Mouse (Mus musculus) lung, postnatal 0 days (tissue): ENCODE results near the gene Copg1. TPM values are rescaled to one million over a fixed set of nuclear protein-coding genes. Genes with fewer than 3 reads are reported as not detected.

ENCODE experiments used
- ATAC-seq: fragments of 200-750 bp; cut with Nextera tagmentation; 2 replicates; pipeline ENCODE4 v1.8.0; 2017; ENCODE audit warnings: moderate library complexity
- DNase-seq: peaks from one replicate; pipeline ENCODE4 v3.0.0-alpha.2; 2016; ENCODE audit warnings: low spot score
- H3K27ac ChIP-seq: fragments of 300-500 bp; sonication (generic); 2 replicates; pipeline ENCODE4 v1.5.1; 2014; ENCODE audit warnings: antibody characterized with exemption, mild to moderate bottlenecking, low read length, mixed read lengths
- H3K27me3 ChIP-seq: fragments of 300-500 bp; sonication (generic); replicated peaks from 2 replicates; pipeline ENCODE4 v1.6.1; 2014; ENCODE audit warnings: low read length, mixed read lengths; ENCODE audit not compliant: insufficient read depth
- H3K36me3 ChIP-seq: fragments of 300-500 bp; sonication (generic); 2 replicates; pipeline ENCODE4 v1.6.1; 2014; ENCODE audit warnings: low read length, mixed read lengths; ENCODE audit not compliant: insufficient read depth
- H3K4me1 ChIP-seq: fragments of 300-500 bp; sonication (generic); 2 replicates; pipeline ENCODE4 v1.6.1; 2014; ENCODE audit warnings: antibody characterized with exemption, low read depth, low read length, mixed read lengths; ENCODE audit not compliant: insufficient read depth
- H3K4me2 ChIP-seq: fragments of 300-500 bp; sonication (generic); replicated peaks from 2 replicates; pipeline ENCODE4 v1.6.1; 2014; ENCODE audit warnings: low read depth, mild to moderate bottlenecking, low read length, moderate library complexity, mixed read lengths
- H3K4me3 ChIP-seq: fragments of 300-500 bp; sonication (generic); 2 replicates; pipeline ENCODE4 v1.5.1; 2014; ENCODE audit warnings: low read depth, low read length
- H3K9ac ChIP-seq: fragments of 300-500 bp; sonication (generic); replicated peaks from 2 replicates; pipeline ENCODE4 v1.6.1; 2014; ENCODE audit warnings: low read depth, mild to moderate bottlenecking
- H3K9me3 ChIP-seq: fragments of 300-500 bp; sonication (generic); 2 replicates; pipeline ENCODE4 v1.6.1; 2016; ENCODE audit warnings: low read length, mixed read lengths
- CTCF ChIP-seq: IDR thresholded peaks from 2 replicates; pipeline ENCODE4 v1.5.1; 2016; ENCODE audit warnings: antibody characterized with exemption, mild to moderate bottlenecking
- EP300 ChIP-seq: IDR thresholded peaks from 2 replicates; pipeline ENCODE4 v1.6.1; 2016; ENCODE audit warnings: antibody characterized with exemption, mild to moderate bottlenecking, control low read depth
- WGBS: fragments of 180-500 bp; shearing (Covaris S2); extraction: QIAGEN DNeasy Blood & Tissue Kit; methylation state at CpG from one replicate; pipeline ENCODE4 v1.1.7; 2014; 5-methylcytosine and 5-hydroxymethylcytosine counted together
- polyA plus RNA-seq: library from polyadenylated mRNA; unstranded; fragments of >200 nt; fragmentation: Nextera tagmentation; extraction: Ambion mirVana; gene quantifications from 2 replicates; pipeline ENCODE4 v1.2.1, GENCODE M21; 2015

Gene Copg1
- polyA plus RNA-seq, 1 experiment from 2014 or later, result 72.2 TPM

GRCm38 (mm10) chr6:87857071-87857470 is 30.5 kb upstream of the Copg1 start:
- 27% methylated on average over 1 of the region's 1 CpGs for WGBS
- no peak overlapping the region for H3K9ac ChIP-seq
- no peaks in the 10 kb centered on the region for H3K9me3 ChIP-seq
- no peak overlapping the region for H3K4me3 ChIP-seq
- ATAC-seq (no peak), DNase-seq (no peak)
- no peak for TF ChIP-seq CTCF
- H3K27me3 ChIP-seq, result no peaks in the 10 kb centered on the region
- no peaks in the 10 kb centered on the region for H3K36me3 ChIP-seq
- no peaks in the 10 kb centered on the region for H3K4me1 ChIP-seq
- no peak overlapping the region for H3K4me2 ChIP-seq
- no peak overlapping the region for H3K27ac ChIP-seq

DNA sequence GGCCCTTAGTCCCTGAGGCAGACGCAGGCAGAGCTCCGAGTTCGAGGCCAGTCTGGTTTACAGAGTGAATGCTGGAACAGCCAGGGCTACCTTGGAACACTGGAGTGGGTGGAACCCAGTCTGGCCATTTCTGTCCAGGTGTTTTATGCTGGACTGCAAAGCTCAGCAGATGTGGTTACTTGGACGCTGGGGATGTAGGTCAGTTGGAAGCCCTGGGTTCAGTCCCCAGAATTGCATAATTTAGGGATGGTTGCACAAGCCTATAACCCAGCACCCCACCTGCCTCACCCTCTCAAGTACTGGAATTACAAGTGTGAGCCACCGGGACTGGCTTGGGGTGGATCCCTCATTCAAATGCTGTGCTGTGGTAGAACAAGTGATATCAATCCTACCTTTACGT is 21.4 kb upstream of the Copg1 start:
- no peak for DNase-seq
- no peak for ATAC-seq
- Histone ChIP-seq H3K27ac (no peak overlapping the region), H3K36me3 (no peaks in the 10 kb centered on the region), H3K27me3 (no peaks in the 10 kb centered on the region), H3K4me1 (no peaks in the 10 kb centered on the region), H3K4me3 (no peak overlapping the region), H3K9ac (no peak overlapping the region), H3K9me3 (no peaks in the 10 kb centered on the region), H3K4me2 (no peak overlapping the region)
- 80% methylated on average over 6 of the region's 6 CpGs for WGBS
- TF ChIP-seq EP300, result no peak
- TF ChIP-seq CTCF, result no peak

DNA sequence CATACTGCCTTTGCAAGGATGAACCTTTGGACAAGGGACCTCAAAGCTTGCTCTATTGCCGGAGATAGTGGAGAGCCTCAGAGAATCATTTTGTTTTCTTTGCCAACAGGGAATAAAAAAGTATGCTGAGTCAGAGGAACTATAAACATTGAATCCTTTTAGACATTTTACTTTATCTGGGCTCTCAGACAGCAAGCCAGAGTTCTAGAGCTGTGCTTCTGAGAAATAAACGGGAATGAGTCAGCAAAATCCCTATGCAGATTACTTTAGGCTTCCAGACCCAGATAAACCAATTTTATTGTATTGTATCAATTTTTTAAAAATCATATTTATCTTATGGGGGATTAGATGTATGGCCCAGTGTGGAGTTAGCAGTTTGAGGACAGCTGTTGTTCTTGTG is 20.4 kb upstream of the Copg1 start:
- ATAC-seq, result no peak

DNA sequence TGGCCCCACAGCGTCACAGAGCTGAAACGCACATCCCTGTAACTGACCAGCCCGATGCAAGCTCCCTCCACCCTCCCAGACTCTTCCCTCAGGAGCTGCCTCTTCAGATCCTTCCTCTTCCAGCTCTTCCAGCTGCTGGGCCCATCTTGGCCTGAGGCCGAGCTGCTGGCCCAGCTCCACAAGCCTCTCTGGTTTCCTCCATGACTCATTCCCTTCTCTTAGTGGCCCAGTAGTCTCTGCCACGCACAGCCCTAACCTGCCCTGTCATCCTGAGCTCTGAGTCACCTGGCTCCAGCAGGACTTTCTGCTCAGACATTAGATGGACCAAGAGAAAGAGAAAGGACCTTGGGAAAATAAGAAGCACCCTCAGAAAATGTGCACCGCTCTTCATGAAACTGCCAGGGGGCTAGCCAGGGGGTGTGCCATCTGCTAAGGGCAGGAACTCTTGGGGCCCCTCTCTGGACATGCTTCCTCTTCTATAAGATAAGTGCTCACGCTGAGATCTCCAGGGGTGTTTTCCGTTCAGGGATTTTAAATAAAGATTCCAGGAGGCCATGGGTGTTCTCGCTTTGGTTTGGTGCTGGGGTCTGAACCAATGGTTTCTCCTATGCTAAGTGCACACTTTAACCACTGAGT is 18.6 kb upstream of the Copg1 start:
- Histone ChIP-seq H3K4me1 (no peaks in the 10 kb centered on the region), H3K4me3 (no peak overlapping the region), H3K36me3 (no peaks in the 10 kb centered on the region), H3K27me3 (no peaks in the 10 kb centered on the region), H3K4me2 (no peak overlapping the region), H3K9me3 (no peaks in the 10 kb centered on the region), H3K9ac (no peak overlapping the region), H3K27ac (no peak overlapping the region)
- peak; percentile 92 for DNase-seq
- peak; percentile 94 for ATAC-seq
- 30% methylated on average over 9 of the region's 9 CpGs for WGBS
- TF ChIP-seq EP300, result 0 out of 2 replicates have a peak, but pooled peaks have one; percentile 29
- no peak for TF ChIP-seq CTCF

More for the DNA sequence above, 20.4 kb upstream of the Copg1 start:
- no peak overlapping the region for H3K4me3 ChIP-seq
- H3K27me3 ChIP-seq, result no peaks in the 10 kb centered on the region
- H3K4me1 ChIP-seq, result no peaks in the 10 kb centered on the region
- H3K9me3 ChIP-seq, result no peaks in the 10 kb centered on the region
- no peak for DNase-seq
- 72% methylated on average over 2 of the region's 2 CpGs for WGBS
- H3K36me3 ChIP-seq, result no peaks in the 10 kb centered on the region
- no peak overlapping the region for H3K4me2 ChIP-seq
- TF ChIP-seq CTCF, result no peak
- no peak for TF ChIP-seq EP300
- no peak overlapping the region for H3K9ac ChIP-seq
- no peak overlapping the region for H3K27ac ChIP-seq

DNA sequence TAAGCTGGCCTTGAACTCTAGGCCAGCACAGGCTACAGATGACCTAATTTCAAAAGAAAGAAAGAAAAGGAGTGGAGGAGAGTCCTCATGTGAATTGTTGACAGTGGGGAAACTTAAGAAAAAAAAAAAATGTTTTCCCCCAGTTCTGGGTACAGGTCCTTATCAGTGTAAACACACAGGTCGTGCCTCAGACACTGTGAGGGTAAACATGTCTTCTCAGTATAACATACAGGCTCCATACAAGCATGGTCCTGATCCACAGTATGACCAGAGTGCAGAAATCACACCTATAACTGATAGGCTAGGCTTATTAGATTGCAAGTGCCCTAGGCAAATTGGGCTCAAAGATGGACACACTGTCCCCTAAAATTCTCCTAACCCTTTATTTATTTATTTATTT is 17.2 kb upstream of the Copg1 start:
- H3K9ac ChIP-seq, result no peak overlapping the region
- H3K4me2 ChIP-seq, result no peak overlapping the region
- H3K36me3 ChIP-seq, result no peaks in the 10 kb centered on the region
- H3K9me3 ChIP-seq, result no peaks in the 10 kb centered on the region
- DNase-seq, result no peak
- WGBS, result 12% methylated on average over 1 of the region's 1 CpGs
- H3K4me1 ChIP-seq, result no peaks in the 10 kb centered on the region
- TF ChIP-seq EP300 (no peak), CTCF (no peak)
- H3K4me3 ChIP-seq, result no peak overlapping the region
- no peak overlapping the region for H3K27ac ChIP-seq
- no peaks in the 10 kb centered on the region for H3K27me3 ChIP-seq
- no peak for ATAC-seq

- H3K27ac ChIP-seq, result no peak overlapping the region
- no peak for ATAC-seq
- H3K27me3 ChIP-seq, result no peaks in the 10 kb centered on the region
- no peak overlapping the region for H3K4me2 ChIP-seq
- H3K9me3 ChIP-seq, result no peaks in the 10 kb centered on the region
- no peak overlapping the region for H3K9ac ChIP-seq
- 82% methylated on average over 7 of the region's 7 CpGs for WGBS
- no peak overlapping the region for H3K4me3 ChIP-seq
- H3K4me1 ChIP-seq, result no peaks in the 10 kb centered on the region
- H3K36me3 ChIP-seq, result no peaks in the 10 kb centered on the region
- no peak for DNase-seq
- TF ChIP-seq CTCF, result no peak
- no peak for TF ChIP-seq EP300
Observed at GRCm38 (mm10) chr6:87871240-87871639, 16.4 kb upstream of the Copg1 start.

DNA sequence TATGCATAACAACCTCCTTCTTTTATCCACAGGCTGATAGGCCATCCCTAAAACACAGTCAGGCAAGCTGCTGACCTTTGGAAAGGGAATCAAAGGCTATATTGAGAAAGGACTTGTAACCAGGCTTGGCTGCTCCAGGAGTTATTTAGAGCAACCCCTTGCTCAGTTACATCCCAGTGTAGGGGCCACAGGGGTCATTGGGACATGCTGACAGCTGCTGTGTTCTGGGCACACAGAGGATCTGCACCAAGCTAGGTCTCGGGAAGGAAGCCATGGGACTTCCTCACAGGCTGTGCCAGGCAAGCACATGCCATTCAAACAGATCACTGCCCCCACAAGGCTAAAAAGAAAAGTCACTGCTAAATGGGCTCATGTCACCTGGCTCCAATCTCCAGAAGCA is 14.5 kb upstream of the Copg1 start:
- Histone ChIP-seq H3K36me3 (no peaks in the 10 kb centered on the region), H3K4me1 (no peaks in the 10 kb centered on the region), H3K4me3 (no peak overlapping the region), H3K9ac (no peak overlapping the region), H3K27ac (no peak overlapping the region), H3K4me2 (no peak overlapping the region), H3K9me3 (no peaks in the 10 kb centered on the region), H3K27me3 (no peaks in the 10 kb centered on the region)
- DNase-seq (no peak), ATAC-seq (no peak)
- 35% methylated on average over 1 of the region's 1 CpGs for WGBS
- TF ChIP-seq EP300 (no peak), CTCF (no peak)
